Mouse (Mus musculus) neural tube, embryonic 15.5 days (tissue): ENCODE results near the gene Abraxas2. TPM values are rescaled to one million over a fixed set of nuclear protein-coding genes. Genes with fewer than 3 reads are reported as not detected.

Source experiments
- ATAC-seq: fragments of 200-750 bp; cut with Nextera tagmentation; 2 replicates; pipeline ENCODE4 v1.8.0; 2017; ENCODE audit warnings: mild to moderate bottlenecking, moderate TSS enrichment, moderate library complexity; ENCODE audit not compliant: low FRiP score
- H3K27ac ChIP-seq: fragments of 300-500 bp; sonication (generic); replicated peaks from 2 replicates; pipeline ENCODE4 v1.5.1; 2015; ENCODE audit warnings: mild to moderate bottlenecking, inconsistent platforms
- H3K27me3 ChIP-seq: fragments of 300-500 bp; sonication (generic); replicated peaks from 2 replicates; pipeline ENCODE4 v1.6.1; 2015; ENCODE audit warnings: inconsistent platforms
- H3K36me3 ChIP-seq: fragments of 300-500 bp; sonication (generic); 2 replicates; pipeline ENCODE4 v1.6.1; 2015; ENCODE audit warnings: inconsistent platforms
- H3K4me1 ChIP-seq: fragments of 300-500 bp; sonication (generic); 2 replicates; pipeline ENCODE4 v1.6.1; 2015; ENCODE audit warnings: inconsistent platforms
- H3K4me2 ChIP-seq: fragments of 300-500 bp; sonication (generic); 2 replicates; pipeline ENCODE4 v1.6.1; 2015; ENCODE audit warnings: inconsistent platforms, mild to moderate bottlenecking, moderate library complexity
- H3K4me3 ChIP-seq: fragments of 300-500 bp; sonication (generic); replicated peaks from 2 replicates; pipeline ENCODE4 v1.5.1; 2015; ENCODE audit warnings: mild to moderate bottlenecking, inconsistent platforms
- H3K9ac ChIP-seq: fragments of 300-500 bp; sonication (generic); replicated peaks from 2 replicates; pipeline ENCODE4 v1.6.1; 2015; ENCODE audit warnings: mild to moderate bottlenecking, inconsistent platforms
- H3K9me3 ChIP-seq: fragments of 300-500 bp; sonication (generic); replicated peaks from 2 replicates; pipeline ENCODE4 v1.6.1; 2016; ENCODE audit warnings: inconsistent platforms
- WGBS: fragments of 180-500 bp; shearing (Covaris S2); methylation state at CpG from one replicate; pipeline ENCODE4 v1.1.7; 2015; ENCODE audit warnings: mixed read lengths; 5-methylcytosine and 5-hydroxymethylcytosine counted together
- polyA plus RNA-seq: library from polyadenylated mRNA; unstranded; fragments of >200 nt; fragmentation: Nextera tagmentation; extraction: Ambion mirVana; gene quantifications from 2 replicates; pipeline ENCODE4 v1.2.1, GENCODE M21; 2015

Abraxas2 gene
- polyA plus RNA-seq, 1 experiment from 2014 or later = 34.5 TPM

- no peaks in the 10 kb centered on the region for H3K9me3 ChIP-seq
- H3K9ac ChIP-seq = no peak overlapping the region
- H3K4me1 ChIP-seq = peaks cover 15% of the 10 kb centered on the region
- no peak for ATAC-seq
- no peak overlapping the region for H3K4me3 ChIP-seq
- H3K27me3 ChIP-seq = no peaks in the 10 kb centered on the region; the same call in 1 of the 2 replicates
- H3K36me3 ChIP-seq = no peaks in the 10 kb centered on the region
- H3K4me2 ChIP-seq = no peak overlapping the region
- H3K27ac ChIP-seq = no peak overlapping the region
- 56% methylated on average over 6 of the region's 6 CpGs for WGBS
Observed at GRCm38 (mm10) chr7:132817056-132817455, 42.0 kb upstream of the Abraxas2 start.

- H3K27me3 ChIP-seq = no peaks in the 10 kb centered on the region; the same call in 1 of the 2 replicates
- WGBS = 70% methylated on average over 3 of the region's 3 CpGs
- H3K9ac ChIP-seq = no peak overlapping the region
- no peak overlapping the region for H3K4me3 ChIP-seq
- H3K27ac ChIP-seq = no peak overlapping the region
- H3K9me3 ChIP-seq = no peaks in the 10 kb centered on the region
- no peak for ATAC-seq
- no peaks in the 10 kb centered on the region for H3K4me1 ChIP-seq
- H3K4me2 ChIP-seq = no peak overlapping the region
- H3K36me3 ChIP-seq = peaks cover 4% of the 10 kb centered on the region
Observed at GRCm38 (mm10) chr7:132820692-132821091, 38.3 kb upstream of the Abraxas2 start.

DNA sequence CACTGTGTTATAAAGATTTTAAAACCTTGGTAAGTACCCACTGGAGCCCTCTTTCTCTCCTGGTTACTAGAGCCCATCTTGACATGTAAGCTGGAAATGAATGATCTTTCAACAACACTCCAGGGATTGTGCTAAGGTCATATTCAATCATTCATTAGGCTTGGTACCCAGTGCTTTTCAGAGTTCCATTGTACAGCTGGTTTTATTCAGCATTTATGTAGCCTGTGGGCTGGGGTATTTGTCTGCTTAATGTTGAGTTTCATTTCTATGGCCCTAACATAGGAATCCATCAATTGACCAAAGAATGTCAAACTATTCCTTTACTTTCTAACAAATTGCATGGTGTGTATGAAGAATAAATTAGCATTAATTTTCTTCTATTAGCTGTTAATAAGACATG is 35.2 kb upstream of the Abraxas2 start:
- Histone ChIP-seq H3K36me3 (peaks cover 22% of the 10 kb centered on the region), H3K27me3 (no peaks in the 10 kb centered on the region), H3K9ac (no peak overlapping the region), H3K9me3 (no peaks in the 10 kb centered on the region), H3K4me1 (no peaks in the 10 kb centered on the region), H3K27ac (no peak overlapping the region), H3K4me2 (no peak overlapping the region), H3K4me3 (no peak overlapping the region)
- ATAC-seq = no peak

- 11% methylated on average over 1 of the region's 1 CpGs for WGBS
- no peak for ATAC-seq
- Histone ChIP-seq H3K9ac (no peak overlapping the region), H3K36me3 (peaks cover 22% of the 10 kb centered on the region), H3K4me3 (no peak overlapping the region), H3K4me1 (no peaks in the 10 kb centered on the region), H3K27me3 (no peaks in the 10 kb centered on the region), H3K27ac (no peak overlapping the region), H3K9me3 (no peaks in the 10 kb centered on the region), H3K4me2 (no peak overlapping the region)
Observed at GRCm38 (mm10) chr7:132824346-132825022, 34.5 kb upstream of the Abraxas2 start.

DNA sequence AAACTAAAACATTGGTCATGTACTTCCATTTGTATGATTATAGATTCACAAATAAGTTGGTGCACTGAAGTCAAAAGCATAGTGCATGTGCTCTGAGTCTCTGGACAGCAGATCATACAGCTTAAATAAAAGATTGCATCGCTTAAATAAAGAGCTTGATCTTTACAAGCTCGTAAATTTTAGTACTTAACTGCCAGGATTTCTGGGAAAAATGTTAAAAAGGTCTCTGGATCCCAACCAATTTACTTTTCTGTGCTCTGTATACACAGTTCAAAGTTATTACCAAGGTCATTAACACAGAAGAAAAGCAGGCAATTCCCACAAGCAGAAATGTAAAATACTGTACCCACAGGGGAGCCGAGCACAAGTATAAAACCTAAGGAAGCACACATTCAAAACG is 28.1 kb upstream of the Abraxas2 start:
- Histone ChIP-seq H3K4me1 (peaks cover 3% of the 10 kb centered on the region; the same call in 1 of the 2 replicates), H3K4me3 (no peak overlapping the region), H3K9me3 (no peaks in the 10 kb centered on the region), H3K27me3 (no peaks in the 10 kb centered on the region), H3K36me3 (peaks cover 40% of the 10 kb centered on the region), H3K27ac (no peak overlapping the region), H3K4me2 (no peak overlapping the region), H3K9ac (no peak overlapping the region)
- WGBS = 50% methylated on average over 4 of the region's 4 CpGs
- ATAC-seq = no peak

- Histone ChIP-seq H3K27ac (no peak overlapping the region), H3K9me3 (no peaks in the 10 kb centered on the region), H3K9ac (no peak overlapping the region), H3K36me3 (peaks cover 16% of the 10 kb centered on the region), H3K27me3 (no peaks in the 10 kb centered on the region), H3K4me3 (no peak overlapping the region), H3K4me1 (no peaks in the 10 kb centered on the region), H3K4me2 (no peak overlapping the region)
- 77% methylated on average over 5 of the region's 5 CpGs for WGBS
- ATAC-seq = no peak
Observed at GRCm38 (mm10) chr7:132841287-132841686, 17.7 kb upstream of the Abraxas2 start.

- no peaks in the 10 kb centered on the region for H3K27me3 ChIP-seq
- no peaks in the 10 kb centered on the region for H3K4me1 ChIP-seq
- WGBS = 93% methylated on average over 1 of the region's 1 CpGs
- no peak for ATAC-seq
- H3K4me2 ChIP-seq = no peak overlapping the region
- H3K27ac ChIP-seq = no peak overlapping the region
- H3K36me3 ChIP-seq = peaks cover 16% of the 10 kb centered on the region
- H3K9ac ChIP-seq = no peak overlapping the region
- no peak overlapping the region for H3K4me3 ChIP-seq
- no peaks in the 10 kb centered on the region for H3K9me3 ChIP-seq
Observed at GRCm38 (mm10) chr7:132842455-132842854, 16.6 kb upstream of the Abraxas2 start.

DNA sequence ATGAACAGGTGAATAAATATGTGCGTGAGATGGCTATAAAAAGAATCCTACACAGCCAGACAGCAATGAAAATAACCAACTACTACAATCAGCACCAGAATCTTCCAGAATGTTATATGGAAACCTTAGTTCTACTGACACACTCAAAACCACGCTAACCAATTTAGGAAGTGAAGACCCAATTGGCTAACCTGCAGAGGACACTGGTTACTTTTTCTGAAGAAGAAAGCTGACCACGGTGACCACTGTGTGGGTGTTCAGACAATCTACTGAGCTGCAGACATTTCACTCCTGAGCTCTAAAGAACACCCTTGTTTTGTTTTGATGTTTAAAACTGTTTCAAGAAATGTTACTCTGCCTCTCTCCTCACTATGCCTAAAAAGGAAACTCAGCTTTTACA is 15.9 kb upstream of the Abraxas2 start:
- no peak overlapping the region for H3K4me3 ChIP-seq
- no peak overlapping the region for H3K27ac ChIP-seq
- no peak overlapping the region for H3K4me2 ChIP-seq
- no peak for ATAC-seq
- no peaks in the 10 kb centered on the region for H3K9me3 ChIP-seq
- WGBS = 95% methylated on average over 3 of the region's 3 CpGs
- H3K27me3 ChIP-seq = no peaks in the 10 kb centered on the region
- H3K36me3 ChIP-seq = peaks cover 19% of the 10 kb centered on the region
- no peaks in the 10 kb centered on the region for H3K4me1 ChIP-seq
- H3K9ac ChIP-seq = no peak overlapping the region

- H3K4me1 ChIP-seq = peaks cover 14% of the 10 kb centered on the region
- peak within 1 kb of the TSS; percentile 76 for H3K4me3 ChIP-seq
- peaks cover 23% of the 10 kb centered on the region for H3K36me3 ChIP-seq
- H3K9ac ChIP-seq = peak within 1 kb of the TSS; percentile 91
- H3K9me3 ChIP-seq = no peaks in the 10 kb centered on the region
- ATAC-seq = peak; percentile 94
- H3K4me2 ChIP-seq = peak within 1 kb of the TSS; percentile 65
- under 1% methylated on average over 37 of the region's 37 CpGs for WGBS
- H3K27me3 ChIP-seq = no peaks in the 10 kb centered on the region
- H3K27ac ChIP-seq = peak within 1 kb of the TSS; percentile 98
Observed at GRCm38 (mm10) chr7:132852173-132852844, 6.7 kb upstream of the Abraxas2 start, which contains the start of gene Eef1akmt2. Gene Eef1akmt2, minus strand, starts transcription at chr7:132852673.

- H3K27ac ChIP-seq = peak overlapping the region; percentile 98
- 78% methylated on average over 6 of the region's 6 CpGs for WGBS
- H3K9ac ChIP-seq = no peak overlapping the region
- no peak for ATAC-seq
- H3K4me2 ChIP-seq = no peak overlapping the region
- no peaks in the 10 kb centered on the region for H3K9me3 ChIP-seq
- peaks cover 14% of the 10 kb centered on the region for H3K4me1 ChIP-seq
- H3K4me3 ChIP-seq = no peak overlapping the region
- H3K27me3 ChIP-seq = no peaks in the 10 kb centered on the region
- peaks cover 17% of the 10 kb centered on the region for H3K36me3 ChIP-seq
Observed at GRCm38 (mm10) chr7:132853361-132853760, 5.7 kb upstream of the Abraxas2 start.

DNA sequence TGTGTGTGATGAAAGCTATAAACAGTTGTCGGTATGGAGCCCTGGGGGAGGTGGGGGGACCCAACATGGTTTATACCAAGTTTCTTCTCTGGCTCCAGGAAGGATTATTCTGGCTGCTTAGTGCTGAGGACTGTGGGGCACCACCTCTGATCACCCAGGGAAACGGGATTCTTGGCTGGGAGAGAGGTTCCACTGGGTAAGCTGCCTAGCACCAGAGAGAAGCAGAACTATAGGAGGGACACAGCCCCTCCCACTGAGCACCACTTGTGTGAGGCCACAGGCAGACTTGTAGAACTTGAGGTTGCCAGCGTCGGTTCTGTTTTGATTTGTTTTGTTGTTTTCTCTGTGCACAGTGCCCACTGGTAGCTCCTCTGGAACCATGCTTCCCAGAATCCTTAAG is 5.1 kb upstream of the Abraxas2 start:
- WGBS = 70% methylated on average over 4 of the region's 4 CpGs
- Histone ChIP-seq H3K4me2 (no peak overlapping the region), H3K27ac (0 out of 2 replicates have a peak overlapping the region, but pooled peaks have one; percentile 98), H3K4me3 (no peak overlapping the region), H3K27me3 (no peaks in the 10 kb centered on the region), H3K36me3 (peaks cover 12% of the 10 kb centered on the region), H3K4me1 (peaks cover 17% of the 10 kb centered on the region), H3K9ac (no peak overlapping the region), H3K9me3 (no peaks in the 10 kb centered on the region)
- no peak for ATAC-seq

DNA sequence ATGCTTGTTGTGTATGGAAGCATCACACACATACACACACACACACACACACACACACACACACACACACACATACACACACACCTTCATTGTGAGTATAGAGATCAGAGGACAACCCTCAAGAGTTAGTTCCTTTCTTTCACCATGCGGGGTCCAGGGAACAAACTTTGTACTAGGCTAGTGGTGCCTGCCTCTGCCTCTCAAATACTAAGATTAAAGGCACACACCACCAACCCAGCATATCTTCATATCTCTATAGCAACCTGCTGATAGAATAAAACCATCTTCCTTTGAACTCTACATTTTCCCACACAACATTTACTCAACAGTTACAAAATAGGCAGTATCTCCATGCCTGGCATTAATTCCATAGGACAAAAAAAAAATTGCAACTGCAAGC is 2.9 kb upstream of the Abraxas2 start:
- no peaks in the 10 kb centered on the region for H3K9me3 ChIP-seq
- H3K27ac ChIP-seq = no peak overlapping the region
- no peak for ATAC-seq
- H3K36me3 ChIP-seq = no peaks in the 10 kb centered on the region
- WGBS = 86% methylated on average over 1 of the region's 1 CpGs
- peaks cover 28% of the 10 kb centered on the region for H3K4me1 ChIP-seq
- H3K4me2 ChIP-seq = no peak overlapping the region
- H3K4me3 ChIP-seq = no peak overlapping the region
- H3K9ac ChIP-seq = no peak overlapping the region
- H3K27me3 ChIP-seq = no peaks in the 10 kb centered on the region
